Mouse (Mus musculus): ENCODE results near the gene Os9. TPM values are rescaled to one million over a fixed set of nuclear protein-coding genes. Genes with fewer than 3 reads are reported as not detected.

Gene Os9
- total and polyA plus RNA-seq, 3 experiments, result 24.4 to 25.6 (median 25.1) TPM

GRCm38 (mm10) chr10:127048608-127049394 lies 72.1 kb downstream of the Os9 start:
- no peak overlapping the region for H3K27ac ChIP-seq
- peaks cover 13% of the 10 kb centered on the region for H3K27me3 ChIP-seq (ENCODE audit: control insufficient read depth, insufficient read depth, low read length)
- H3K9ac ChIP-seq (ENCODE audit: low read depth, low read length), result no peak overlapping the region

GRCm38 (mm10) chr10:127047954-127048353 lies 73.0 kb downstream of the Os9 start, which contains the start of gene Cyp27b1:
Gene Cyp27b1, plus strand, starts transcription at chr10:127048250.
- no peak for DNase-seq
- peaks cover 13% of the 10 kb centered on the region for H3K27me3 ChIP-seq (ENCODE audit: control insufficient read depth, insufficient read depth, low read length)
- TF ChIP-seq EP300 (IDR thresholded peaks at IDR 0.05; ENCODE audit: insufficient read depth, low read depth, low read length), result no peak
- TF ChIP-seq POLR2A (IDR thresholded peaks at IDR 0.05; ENCODE audit: insufficient read depth, low read depth, low read length), result no peak
- TF ChIP-seq CTCF (IDR thresholded peaks at IDR 0.05), result no peak
- H3K9ac ChIP-seq (ENCODE audit: low read depth, low read length), result no peak within 1 kb of the TSS
- H3K79me2 ChIP-seq (replicated peaks; ENCODE audit: control insufficient read depth, insufficient read depth, low read length), result no peaks in the 10 kb centered on the region
- intact Hi-C loops (cut with DNase I), result no loop called here
- no peak within 1 kb of the TSS for H3K4me3 ChIP-seq
- H3K4me1 ChIP-seq (ENCODE audit: control insufficient read depth, insufficient read depth, low read length), result peaks cover 1% of the 10 kb centered on the region
- no peaks in the 10 kb centered on the region for H3K36me3 ChIP-seq (ENCODE audit: control insufficient read depth, insufficient read depth, low read length)
- 42% methylated on average over 5 of the region's 5 CpGs for WGBS
- no peak within 1 kb of the TSS for H3K27ac ChIP-seq

More at GRCm38 (mm10) chr10:127048608-127049394, 72.1 kb downstream of the Os9 start:
- H3K79me2 ChIP-seq (replicated peaks; ENCODE audit: control insufficient read depth, insufficient read depth, low read length), result no peaks in the 10 kb centered on the region
- TF ChIP-seq EP300 (IDR thresholded peaks at IDR 0.05; ENCODE audit: insufficient read depth, low read depth, low read length), result no peak
- no peak for TF ChIP-seq CTCF (IDR thresholded peaks at IDR 0.05)
- TF ChIP-seq POLR2A (IDR thresholded peaks at IDR 0.05; ENCODE audit: insufficient read depth, low read depth, low read length), result no peak
- 7% methylated on average over 35 of the region's 35 CpGs for WGBS
- no peak for DNase-seq
- H3K4me3 ChIP-seq, result no peak overlapping the region
- no peaks in the 10 kb centered on the region for H3K36me3 ChIP-seq (ENCODE audit: control insufficient read depth, insufficient read depth, low read length)
- intact Hi-C loops (cut with DNase I), result no loop called here
- peaks cover 1% of the 10 kb centered on the region for H3K4me1 ChIP-seq (ENCODE audit: control insufficient read depth, insufficient read depth, low read length)

Other genes starting within 250 kb of the Os9 start
- gene Atp23, start 219.8 kb downstream of the Os9 start, total RNA-seq (2021), result 1 to 10 TPM; 4.9 to 5.5 TPM
- 5.3 and 5.5 TPM in 2 replicates for gene Atp23, start 219.8 kb downstream of the Os9 start, polyA plus RNA-seq (2012; rRNA removed)
- 100 to 1,000 TPM in 1 of 2 experiments, 10 to 100 TPM in 1; 82.2 to 108 TPM for gene Ctdsp2, start 142.4 kb downstream of the Os9 start, total RNA-seq (2021)
- 85.6 and 114 TPM in 2 replicates for gene Ctdsp2, start 142.4 kb downstream of the Os9 start, polyA plus RNA-seq (2012; rRNA removed)
- under 1 TPM; 0.34 to 0.48 TPM for gene Avil, start 120.4 kb downstream of the Os9 start, total RNA-seq (2021)
- 0.26 and 0.29 TPM in 2 replicates for gene Avil, start 120.4 kb downstream of the Os9 start, polyA plus RNA-seq (2012; rRNA removed)
- gene Tsfm, start 90.3 kb downstream of the Os9 start, total RNA-seq (2021), result 10 to 100 TPM; 50.8 to 58.7 TPM
- 40.0 and 42.4 TPM in 2 replicates for gene Tsfm, start 90.3 kb downstream of the Os9 start, polyA plus RNA-seq (2012; rRNA removed)
- 1 to 10 TPM; 6.3 to 7.0 TPM for gene Mettl1, start 79.7 kb downstream of the Os9 start, total RNA-seq (2021)
- gene Mettl1, start 79.7 kb downstream of the Os9 start, polyA plus RNA-seq (2012; rRNA removed), result 12.3 and 16.0 TPM in 2 replicates
- not detected for gene Eef1akmt3, start 79.6 kb downstream of the Os9 start, total RNA-seq (2021)
- 0.06 TPM in 2 replicates for gene Eef1akmt3, start 79.6 kb downstream of the Os9 start, polyA plus RNA-seq (2012; rRNA removed)
- gene Cyp27b1, start 72.9 kb downstream of the Os9 start, total RNA-seq (2021), result under 1 TPM in 1 of 2 experiments, not detected in 1; 0.10 TPM
- gene Cyp27b1, start 72.9 kb downstream of the Os9 start, polyA plus RNA-seq (2012; rRNA removed), result 0.12 and 0.35 TPM in 2 replicates
- 1 to 10 TPM; 2.8 to 3.1 TPM for gene March9, start 60.9 kb downstream of the Os9 start, total RNA-seq (2021)
- gene March9, start 60.9 kb downstream of the Os9 start, polyA plus RNA-seq (2012; rRNA removed), result 2.5 and 2.7 TPM in 2 replicates
- 10 to 100 TPM; 77.8 to 83.0 TPM for gene Cdk4, start 57.6 kb downstream of the Os9 start, total RNA-seq (2021)
- gene Cdk4, start 57.6 kb downstream of the Os9 start, polyA plus RNA-seq (2012; rRNA removed), result 110 and 139 TPM in 2 replicates
- 10 to 100 TPM; 39.3 to 51.0 TPM for gene Tspan31, start 50.9 kb downstream of the Os9 start, total RNA-seq (2021)
- 67.6 and 130 TPM in 2 replicates for gene Tspan31, start 50.9 kb downstream of the Os9 start, polyA plus RNA-seq (2012; rRNA removed)
- gene Agap2, start 45.8 kb downstream of the Os9 start, total RNA-seq (2021), result 1 to 10 TPM; 5.0 to 5.5 TPM
- gene Agap2, start 45.8 kb downstream of the Os9 start, polyA plus RNA-seq (2012; rRNA removed), result 2.9 and 4.8 TPM in 2 replicates
- gene B4galnt1, start 44.1 kb upstream of the Os9 start, total RNA-seq (2021), result 1 to 10 TPM; 1.8 to 2.0 TPM
- 4.0 and 9.5 TPM in 2 replicates for gene B4galnt1, start 44.1 kb upstream of the Os9 start, polyA plus RNA-seq (2012; rRNA removed)
- gene Slc26a10, start 59.5 kb upstream of the Os9 start, total RNA-seq (2021), result 10 to 100 TPM; 13.2 to 14.7 TPM
- gene Slc26a10, start 59.5 kb upstream of the Os9 start, polyA plus RNA-seq (2012; rRNA removed), result 40.5 and 68.0 TPM in 2 replicates
- 10 to 100 TPM in 1 of 2 experiments, 1 to 10 TPM in 1; 9.8 to 10.1 TPM for gene Arhgef25, start 69.0 kb upstream of the Os9 start, total RNA-seq (2021)
- 17.4 and 18.2 TPM in 2 replicates for gene Arhgef25, start 69.0 kb upstream of the Os9 start, polyA plus RNA-seq (2012; rRNA removed)
- 10 to 100 TPM; 23.7 to 24.2 TPM for gene Dtx3, start 74.6 kb upstream of the Os9 start, total RNA-seq (2021)
- 92.6 and 102 TPM in 2 replicates for gene Dtx3, start 74.6 kb upstream of the Os9 start, polyA plus RNA-seq (2012; rRNA removed)
- gene Pip4k2c, start 90.5 kb upstream of the Os9 start, total RNA-seq (2021), result 10 to 100 TPM; 25.7 to 28.8 TPM
- 29.0 and 42.3 TPM in 2 replicates for gene Pip4k2c, start 90.5 kb upstream of the Os9 start, polyA plus RNA-seq (2012; rRNA removed)
- gene Kif5a, start 142.2 kb upstream of the Os9 start, total RNA-seq (2021), result under 1 TPM; 0.34 to 0.45 TPM
- gene Kif5a, start 142.2 kb upstream of the Os9 start, polyA plus RNA-seq (2012; rRNA removed), result 1.3 and 2.2 TPM in 2 replicates
- 100 to 1,000 TPM; 123 to 135 TPM for gene Dctn2, start 145.2 kb upstream of the Os9 start, total RNA-seq (2021)
- 139 and 167 TPM in 2 replicates for gene Dctn2, start 145.2 kb upstream of the Os9 start, polyA plus RNA-seq (2012; rRNA removed)
- 10 to 100 TPM; 19.2 to 20.4 TPM for gene Mbd6, start 167.9 kb upstream of the Os9 start, total RNA-seq (2021)
- 15.8 and 22.3 TPM in 2 replicates for gene Mbd6, start 167.9 kb upstream of the Os9 start, polyA plus RNA-seq (2012; rRNA removed)
- gene Mars, start 190.7 kb upstream of the Os9 start, total RNA-seq (2021), result 10 to 100 TPM; 42.6 to 47.7 TPM
- gene Mars, start 190.7 kb upstream of the Os9 start, polyA plus RNA-seq (2012; rRNA removed), result 36.6 and 51.3 TPM in 2 replicates
- gene Arhgap9, start 200.8 kb upstream of the Os9 start, total RNA-seq (2021), result 1 to 10 TPM; 2.3 to 2.4 TPM
- gene Arhgap9, start 200.8 kb upstream of the Os9 start, polyA plus RNA-seq (2012; rRNA removed), result 2.5 and 4.8 TPM in 2 replicates
- under 1 TPM; 0.91 to 0.96 TPM for gene Gli1, start 220.8 kb upstream of the Os9 start, total RNA-seq (2021)
- gene Gli1, start 220.8 kb upstream of the Os9 start, polyA plus RNA-seq (2012; rRNA removed), result 2.4 and 3.2 TPM in 2 replicates
- gene Inhbe, start 233.3 kb upstream of the Os9 start, total RNA-seq (2021), result not detected
- gene Inhbe, start 233.3 kb upstream of the Os9 start, polyA plus RNA-seq (2012; rRNA removed), result not detected in 2 replicates
- not detected for gene Inhbc, start 249.3 kb upstream of the Os9 start, total RNA-seq (2021)
- 0.18 TPM in 1 of 2 replicates, not detected in the other for gene Inhbc, start 249.3 kb upstream of the Os9 start, polyA plus RNA-seq (2012; rRNA removed)